9 mouse cellular contexts compared by ENCODE assay signal in the genomic region with DNA sequence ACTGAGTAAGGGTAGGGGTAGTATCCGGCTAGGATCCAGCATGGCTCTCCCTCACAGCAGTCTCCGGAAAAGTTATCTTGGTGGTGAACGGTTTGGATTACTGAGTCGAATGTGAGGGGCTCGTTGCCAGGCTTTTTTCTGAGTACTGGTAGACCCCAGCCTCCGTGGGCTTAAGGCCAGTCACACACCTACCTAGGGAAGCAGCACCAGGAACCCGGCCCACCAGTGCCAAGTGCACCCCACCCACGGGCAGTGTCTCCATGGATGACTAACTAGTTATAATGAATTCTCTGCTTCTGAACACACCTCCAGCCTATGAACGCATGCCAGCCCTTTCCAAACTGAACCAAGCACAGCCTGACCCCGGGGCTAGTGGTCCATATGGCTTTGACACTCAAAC. TPM values are rescaled to one million over a fixed set of nuclear protein-coding genes. Genes with fewer than 3 reads are reported as not detected.
A peak's percentile ranks its signal among the peaks of the same experiment; 100 is the strongest.
DNase-seq lines count a peak whose midpoint lies in the region; ATAC-seq lines count a peak whose summit lies in the region.
"Had no signal": no experiment of that assay in that cellular context is flagged by ENCODE, and none has a peak within 500 bp of the region (broad histone marks: within the 10 kb centered on the region; RNA-seq: fewer than 3 reads in every experiment).

No protein-coding gene starts in this region.

- DNase-seq in heart, adult 11 months, result no peak
- DNase-seq in cerebellum, postnatal 14 days, result peak; percentile 60 to 69
- no peak for DNase-seq in limb, embryonic 11.5 days (ENCODE audit: low spot score)
- DNase-seq in adrenal gland, postnatal 14 days, result no peak
- no peak for DNase-seq in thymus, postnatal 4 days

- H3K4me2 ChIP-seq in heart, embryonic 14.5 days (ENCODE audit: low read length), result peak overlapping the region; percentile 100
- H3K4me2 ChIP-seq in limb, embryonic 11.5 days (ENCODE audit: low read depth, severe bottlenecking), result peak overlapping the region; percentile 99
- H3K4me2 ChIP-seq in stomach, embryonic 15.5 days, result peak overlapping the region; percentile 100

- H3K27ac ChIP-seq in heart, embryonic 14.5 days (replicated peaks in 1 of 2; ENCODE audit: control insufficient read depth in 1 of 2, insufficient read depth in 1 of 2, low read depth in 2 of 2, low read length in 2 of 2), result no peak overlapping the region
- H3K27ac ChIP-seq in limb, embryonic 11.5 days (replicated peaks; ENCODE audit: low read depth, low read length), result no peak overlapping the region
- H3K27ac ChIP-seq in stomach, embryonic 15.5 days, result no peak overlapping the region

- H3K27me3 ChIP-seq in heart, embryonic 14.5 days (ENCODE audit: control insufficient read depth, insufficient read depth, low read length), result peaks cover 86% of the 10 kb centered on the region
- peaks cover 48% of the 10 kb centered on the region for H3K27me3 ChIP-seq in limb, embryonic 11.5 days (ENCODE audit: control insufficient read depth, insufficient read depth, low read length)
- H3K27me3 ChIP-seq in stomach, embryonic 15.5 days (replicated peaks), result peaks cover 63% of the 10 kb centered on the region

- 11% methylated on average over 10 of the region's 10 CpGs for WGBS in heart, embryonic 14.5 days
- WGBS in limb, embryonic 11.5 days, result 10% methylated on average over 10 of the region's 10 CpGs
- WGBS in stomach, embryonic 15.5 days, result 8% methylated on average over 10 of the region's 10 CpGs

- ATAC-seq in heart, embryonic 14.5 days (ENCODE audit: insufficient number of reproducible peaks, insufficient read depth, low FRiP score, low read depth), result no peak
- ATAC-seq in frontal cortex, adult (ENCODE audit: low TSS enrichment), result peak; percentile 14; the same call in 1 of the 2 replicates
- 0 out of 2 replicates have a peak, but pooled peaks have one; percentile 11 for ATAC-seq in limb, embryonic 11.5 days (ENCODE audit: insufficient number of reproducible peaks, low FRiP score, low TSS enrichment, low read depth)
- ATAC-seq in stomach, embryonic 15.5 days (ENCODE audit: insufficient read depth, low FRiP score, low read depth), result no peak

- H3K4me1 ChIP-seq in heart, embryonic 14.5 days (ENCODE audit: control insufficient read depth in 2 of 2, insufficient read depth in 2 of 2, low read length in 2 of 2), result peaks cover 0 to 10% of the 10 kb centered on the region in 2 experiments; a peak in 3 of 4 replicates
- H3K4me1 ChIP-seq in limb, embryonic 11.5 days (ENCODE audit: control insufficient read depth, insufficient read depth, low read length), result 0 out of 2 replicates have a peak, but pooled peaks cover 6% of the 10 kb centered on the region
- peaks cover 12% of the 10 kb centered on the region; the same call in 1 of the 2 replicates for H3K4me1 ChIP-seq in stomach, embryonic 15.5 days

- no peaks in the 10 kb centered on the region for H3K36me3 ChIP-seq in heart, embryonic 14.5 days (ENCODE audit: control insufficient read depth, insufficient read depth, low read length)
- no peaks in the 10 kb centered on the region for H3K36me3 ChIP-seq in limb, embryonic 11.5 days (ENCODE audit: control insufficient read depth, insufficient read depth, low read length)
- H3K36me3 ChIP-seq in stomach, embryonic 15.5 days, result no peaks in the 10 kb centered on the region

- peak overlapping the region; percentile 46 to 73; a peak in 3 of 4 replicates for H3K4me3 ChIP-seq in heart, embryonic 14.5 days (ENCODE audit: control insufficient read depth in 1 of 2, insufficient read depth in 1 of 2, low read depth in 1 of 2, low read length in 2 of 2)
- H3K4me3 ChIP-seq in limb, embryonic 11.5 days (ENCODE audit: low read depth, low read length), result peak overlapping the region; percentile 48
- H3K4me3 ChIP-seq in stomach, embryonic 15.5 days (replicated peaks), result peak overlapping the region; percentile 60

- H3K9ac ChIP-seq in heart, embryonic 14.5 days (ENCODE audit: low read length), result no peak overlapping the region
- no peak overlapping the region; the same call in 1 of the 2 replicates for H3K9ac ChIP-seq in limb, embryonic 11.5 days (ENCODE audit: low read length)
- H3K9ac ChIP-seq in stomach, embryonic 15.5 days, result no peak overlapping the region

- no peaks in the 10 kb centered on the region for H3K9me3 ChIP-seq in heart, embryonic 14.5 days (ENCODE audit: control insufficient read depth, low read length)
- no peaks in the 10 kb centered on the region for H3K9me3 ChIP-seq in limb, embryonic 11.5 days (ENCODE audit: control insufficient read depth, low read length)
- no peaks in the 10 kb centered on the region for H3K9me3 ChIP-seq in stomach, embryonic 15.5 days

RNA-seq across cellular contexts. Expression of a gene that starts 1.6 kb away (rescaled TPM):
- 0.61 and 1.3 TPM in 2 replicates for polyA plus RNA-seq in heart, embryonic 14.5 days (2014; fragmentation: Nextera tagmentation; extraction: Ambion mirVana)
- 1.9 and 2.0 TPM in 2 replicates for polyA plus RNA-seq in limb, embryonic 11.5 days (2014; fragmentation: Nextera tagmentation; extraction: Ambion mirVana)
- polyA plus RNA-seq in stomach, embryonic 15.5 days (2015; fragmentation: Nextera tagmentation; extraction: Ambion mirVana), result 1.6 and 2.1 TPM in 2 replicates
- 3.1 and 3.5 TPM in 2 replicates for total RNA-seq in adrenal gland, postnatal 14 days (2021)
- total RNA-seq: MEL had no signal

Comparison
In these comparisons a context has a peak if more than half of its experiments do, and no peak if none do; other contexts are left out.
1. ATAC-seq: peak in frontal cortex, adult (single experiment) and limb, embryonic 11.5 days (single experiment); none in heart, embryonic 14.5 days (single experiment) and stomach, embryonic 15.5 days (single experiment).
2. DNase-seq: peak in cerebellum, postnatal 14 days (2 of 2); none in heart, adult 11 months (single experiment), limb, embryonic 11.5 days (single experiment), adrenal gland, postnatal 14 days (single experiment) and thymus, postnatal 4 days (single experiment).
3. Peak in every context shown above with its lines, with median percentiles within 50 percentile points of each other: H3K4me2 ChIP-seq and H3K4me3 ChIP-seq.